Mouse (Mus musculus): Measurements from ENCODE around the gene Adam23.

The Adam23 gene

DNA sequence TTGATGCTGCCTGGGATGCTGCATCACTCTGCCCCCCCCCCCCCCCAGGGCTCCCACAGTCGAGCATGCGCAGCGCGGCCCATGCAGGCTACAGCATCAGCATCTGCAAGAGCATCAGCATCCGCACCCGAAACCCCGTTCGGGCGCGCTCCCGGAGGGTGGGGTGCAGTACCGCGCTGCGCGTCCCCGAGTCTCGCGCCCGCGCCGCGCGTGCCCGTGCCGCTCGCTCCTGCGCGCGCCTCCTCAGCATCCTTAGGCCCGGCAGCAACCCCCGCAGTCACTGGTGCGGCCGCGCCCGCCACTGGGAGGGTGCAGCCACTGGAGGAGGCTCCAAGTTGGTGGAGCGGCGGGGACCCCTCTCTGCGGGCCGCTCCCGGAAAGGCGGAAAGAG lies at the start of gene Adam23:
TSS of gene Adam23 (plus strand) at position 236 of the 391 bp plus-strand sequence.
- peak; percentile 79 to 91 for DNase-seq (ENCODE audit: low spot score in 2 of 2)

DNA sequence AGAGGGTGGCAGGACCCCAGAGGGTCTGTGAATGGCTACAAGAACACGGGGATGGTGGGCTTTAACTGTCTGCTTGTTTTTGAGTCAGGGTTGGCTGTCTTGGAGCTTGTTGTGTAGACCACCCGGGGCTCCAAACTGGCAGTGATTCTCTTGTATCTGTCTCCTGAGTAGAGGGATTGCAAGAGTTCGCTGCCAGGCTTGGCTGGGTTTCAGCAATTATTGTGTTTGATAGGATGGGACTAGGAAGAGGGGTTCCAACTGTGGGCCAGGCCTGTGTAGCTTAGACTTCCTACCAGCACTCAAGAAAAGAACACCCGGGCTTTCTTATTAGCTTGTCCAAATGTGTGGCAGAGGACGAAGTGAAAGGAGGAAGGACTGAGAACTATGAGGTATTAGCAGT lies 44.6 kb upstream of the Adam23 start:
- no peak for DNase-seq (ENCODE audit: low spot score in 2 of 2)

- peak in 1 of 2 experiments; percentile 25 for DNase-seq (ENCODE audit: low spot score in 2 of 2)
Observed at GRCm38 (mm10) chr1:63403601-63404000, 42.1 kb upstream of the Adam23 start.

DNA sequence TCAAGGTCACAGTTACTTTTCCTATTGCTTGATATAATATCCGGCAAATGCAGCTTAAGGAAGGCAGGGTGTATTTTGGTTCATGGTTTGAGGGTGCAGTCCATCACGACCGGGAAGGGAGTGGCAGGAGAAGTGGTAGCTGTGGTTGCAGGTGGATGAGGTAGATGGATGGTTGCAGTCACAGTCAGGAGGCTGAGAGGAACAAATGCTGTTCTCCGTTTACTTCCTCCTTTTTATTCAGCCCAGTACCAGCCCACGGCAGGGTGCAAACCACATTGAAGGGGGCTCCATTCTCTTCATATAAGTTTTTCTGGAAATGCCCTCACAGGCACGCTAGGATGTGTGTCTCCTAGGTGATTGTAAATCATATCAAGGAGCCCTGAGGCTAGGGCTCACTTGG lies 37.3 kb upstream of the Adam23 start:
- no peak for DNase-seq (ENCODE audit: low spot score in 2 of 2)

GRCm38 (mm10) chr1:63418491-63418890 lies 27.2 kb upstream of the Adam23 start:
- no peak for DNase-seq (ENCODE audit: low spot score in 2 of 2)

DNA sequence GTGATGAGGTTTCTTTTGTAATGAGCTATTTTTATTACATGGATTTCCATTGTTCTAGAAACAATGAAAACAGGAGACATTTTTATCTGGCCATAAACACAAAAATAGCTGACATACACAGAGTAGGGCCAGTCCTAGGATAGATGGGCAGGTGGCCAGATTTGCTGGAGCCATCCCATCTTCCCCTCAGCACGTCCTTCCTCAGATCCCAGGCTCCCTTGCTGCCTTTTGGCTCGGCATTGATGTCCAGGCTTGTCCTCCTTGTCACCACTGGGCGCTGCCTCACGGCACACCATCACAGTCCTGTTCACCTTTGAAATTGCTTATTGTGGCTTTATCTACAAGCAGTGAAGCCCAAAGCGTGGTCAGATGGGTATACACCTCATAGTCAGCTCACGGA lies 15.0 kb upstream of the Adam23 start:
- DNase-seq (ENCODE audit: low spot score in 2 of 2), result no peak

- no peak for DNase-seq (ENCODE audit: low spot score in 2 of 2)
Observed at GRCm38 (mm10) chr1:63431166-63431565, 14.5 kb upstream of the Adam23 start.

DNA sequence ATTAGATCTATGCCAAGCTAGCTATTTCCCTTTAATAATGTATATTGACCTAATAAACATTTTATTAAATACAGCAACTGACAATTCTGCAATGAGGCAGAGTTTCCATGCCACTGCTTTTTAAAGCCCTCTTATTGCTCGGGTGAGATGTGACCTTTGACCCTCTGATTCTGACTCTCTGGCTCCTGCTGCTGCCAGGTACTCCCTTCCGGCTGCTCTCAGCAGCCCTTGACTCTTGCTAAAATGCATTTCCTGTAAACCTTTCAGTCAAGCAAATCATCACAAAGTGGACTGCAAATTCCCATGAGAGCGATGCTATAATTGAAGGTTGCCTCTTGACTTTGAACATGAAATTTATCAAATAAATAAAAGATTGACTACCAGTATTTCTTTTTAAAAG lies 13.8 kb upstream of the Adam23 start:
- DNase-seq (ENCODE audit: low spot score in 2 of 2), result no peak

DNA sequence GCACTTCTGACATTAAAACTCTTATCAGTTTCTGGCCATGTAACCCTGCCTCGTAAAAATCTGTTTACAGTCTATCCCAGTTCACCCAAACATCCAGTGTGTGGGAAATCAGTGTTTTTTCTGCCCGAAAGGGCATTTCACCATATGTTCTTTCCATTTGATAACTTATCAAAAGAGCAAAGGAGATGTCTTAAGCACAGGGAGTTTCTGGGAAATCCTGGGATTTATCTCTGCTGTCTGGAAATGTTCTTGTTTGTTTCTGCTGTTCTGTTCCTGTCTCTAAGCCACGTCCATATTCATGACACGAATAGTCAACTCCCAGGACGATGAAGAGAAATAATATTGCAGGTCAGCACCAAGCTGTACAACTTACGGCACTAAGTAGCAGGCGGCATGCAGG lies 11.6 kb upstream of the Adam23 start:
- no peak for DNase-seq (ENCODE audit: low spot score in 2 of 2)

GRCm38 (mm10) chr1:63437529-63437928 lies 8.2 kb upstream of the Adam23 start:
- no peak for DNase-seq (ENCODE audit: low spot score in 2 of 2)

DNA sequence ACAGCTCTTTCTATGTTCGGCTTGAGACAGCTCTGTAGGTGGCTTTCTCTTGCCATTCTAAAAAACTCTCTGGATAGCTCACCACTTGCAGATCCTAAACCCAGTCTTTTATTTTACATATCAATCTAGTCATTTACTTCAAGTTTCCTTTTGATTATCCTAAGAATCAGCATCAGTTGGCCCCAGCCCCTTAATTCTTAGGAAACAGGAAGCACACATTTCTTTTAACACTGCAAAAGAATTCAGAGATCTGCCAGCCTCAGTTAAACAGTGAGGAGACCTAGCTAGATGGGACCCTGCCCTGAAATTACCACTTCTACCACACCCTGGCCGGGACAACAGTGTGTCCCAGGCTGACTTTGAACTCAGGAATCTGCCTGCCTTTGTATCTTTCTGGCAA lies 3.5 kb upstream of the Adam23 start:
- DNase-seq (ENCODE audit: low spot score in 2 of 2), result no peak

GRCm38 (mm10) chr1:63442616-63443015 lies 3.1 kb upstream of the Adam23 start:
- DNase-seq (ENCODE audit: low spot score in 2 of 2), result no peak

DNA sequence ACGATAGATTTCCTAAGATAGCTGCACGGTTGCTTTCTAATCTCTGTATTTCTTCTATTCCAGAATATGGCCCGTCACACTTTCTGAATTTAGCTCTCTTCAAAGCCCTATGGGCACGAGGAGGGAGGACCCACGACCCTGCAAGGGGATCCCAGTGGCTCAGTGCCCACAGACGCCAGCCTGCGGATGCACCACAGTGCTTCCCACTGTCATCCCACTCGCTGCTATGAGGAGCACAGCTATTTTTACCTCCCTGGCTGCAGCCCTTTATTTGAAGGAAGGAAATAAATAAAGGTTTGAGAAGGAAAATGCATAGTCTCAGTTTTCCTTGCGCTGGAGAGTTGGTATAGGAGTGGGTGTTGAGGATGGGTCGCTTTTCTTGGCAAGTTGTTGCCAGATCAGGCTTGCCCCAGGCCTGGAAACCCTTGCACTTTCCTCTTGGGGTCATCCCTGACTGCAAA lies 512 bp upstream of the Adam23 start:
- peak; percentile 66 to 80 for DNase-seq (ENCODE audit: low spot score in 2 of 2)

GRCm38 (mm10) chr1:63446047-63446704 lies 485 bp downstream of the Adam23 start:
- peak in 1 of 2 experiments; percentile 55 for DNase-seq (ENCODE audit: low spot score in 2 of 2)

DNA sequence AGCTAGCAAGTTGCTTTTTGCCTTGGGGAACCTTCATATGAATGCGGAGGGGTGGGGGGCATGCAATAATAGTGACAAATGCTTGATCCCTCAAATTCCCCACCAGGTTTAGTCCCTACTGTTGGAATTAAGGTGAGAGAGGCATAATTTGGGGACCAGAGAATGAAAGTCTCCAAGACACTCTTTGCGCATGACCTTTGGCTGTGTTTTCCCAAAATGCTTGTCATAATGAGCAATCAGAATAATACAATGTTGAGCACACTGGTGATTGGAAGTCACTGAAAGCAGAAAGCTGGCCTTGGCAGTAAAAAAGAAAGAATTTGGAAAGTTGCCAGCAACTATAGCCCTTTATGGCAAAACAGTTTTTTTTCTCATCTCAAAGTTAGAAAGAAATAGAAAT lies 1.0 kb downstream of the Adam23 start:
- DNase-seq (ENCODE audit: low spot score in 2 of 2), result no peak

- DNase-seq (ENCODE audit: low spot score in 2 of 2), result no peak
Observed at GRCm38 (mm10) chr1:63450091-63450490, 4.4 kb downstream of the Adam23 start.

- no peak for DNase-seq (ENCODE audit: low spot score in 2 of 2)
Observed at GRCm38 (mm10) chr1:63453332-63453887, 7.7 kb downstream of the Adam23 start.

DNA sequence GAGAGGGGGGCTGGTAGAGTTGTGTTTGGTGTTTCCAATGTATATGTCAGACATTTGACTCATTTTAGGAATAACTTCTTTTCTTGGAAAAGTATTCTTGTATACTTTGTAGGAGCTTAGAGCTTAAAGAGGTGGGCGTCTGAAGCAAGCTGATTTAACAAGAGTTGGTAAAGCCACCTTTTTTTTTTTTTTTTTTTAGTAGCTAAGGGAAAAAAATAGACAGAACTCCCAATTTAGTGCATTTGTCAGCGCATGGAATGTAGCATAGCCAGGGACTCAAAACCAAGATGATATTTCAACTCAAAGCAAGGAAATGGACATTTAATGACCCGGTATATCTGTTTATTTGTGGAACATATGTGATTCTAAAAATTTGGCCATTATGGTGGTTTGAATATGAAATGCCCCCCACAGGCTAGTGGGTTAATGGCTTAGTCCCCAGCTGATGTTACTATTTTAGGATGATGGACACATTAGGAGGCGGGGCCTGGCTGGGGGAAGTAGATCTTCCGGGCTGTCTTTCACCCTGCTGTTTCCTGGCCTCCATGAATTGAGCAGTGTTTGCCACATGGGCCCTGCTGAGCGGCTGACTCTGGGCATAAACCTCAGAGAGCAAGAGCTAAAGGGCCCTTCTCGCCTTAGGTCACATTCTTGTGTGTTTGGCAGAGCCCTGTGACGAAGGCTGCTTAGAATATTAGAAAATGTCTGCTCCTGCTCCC lies 12.3 kb downstream of the Adam23 start:
- DNase-seq (ENCODE audit: low spot score in 2 of 2), result peak in 1 of 2 experiments; percentile 58

DNA sequence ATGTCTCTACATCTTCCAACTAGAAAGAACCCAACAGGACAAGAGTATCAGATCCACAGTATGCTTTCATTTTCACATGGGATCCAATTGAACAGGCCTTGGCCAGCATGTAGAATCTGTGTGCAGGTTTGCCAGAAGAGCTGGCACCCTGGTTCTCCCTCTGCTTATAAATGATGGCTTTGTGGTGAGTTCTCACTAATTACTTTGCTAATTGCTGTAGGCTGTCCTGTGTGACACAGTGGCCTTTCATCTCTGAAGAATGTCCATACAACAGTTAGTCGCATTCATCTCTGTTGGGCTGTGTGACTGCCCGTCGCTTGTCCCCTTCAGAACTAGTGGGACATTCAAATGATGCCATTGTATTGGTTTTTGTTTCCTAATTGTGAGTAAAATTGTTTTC lies 13.5 kb downstream of the Adam23 start:
- DNase-seq (ENCODE audit: low spot score in 2 of 2), result no peak

DNA sequence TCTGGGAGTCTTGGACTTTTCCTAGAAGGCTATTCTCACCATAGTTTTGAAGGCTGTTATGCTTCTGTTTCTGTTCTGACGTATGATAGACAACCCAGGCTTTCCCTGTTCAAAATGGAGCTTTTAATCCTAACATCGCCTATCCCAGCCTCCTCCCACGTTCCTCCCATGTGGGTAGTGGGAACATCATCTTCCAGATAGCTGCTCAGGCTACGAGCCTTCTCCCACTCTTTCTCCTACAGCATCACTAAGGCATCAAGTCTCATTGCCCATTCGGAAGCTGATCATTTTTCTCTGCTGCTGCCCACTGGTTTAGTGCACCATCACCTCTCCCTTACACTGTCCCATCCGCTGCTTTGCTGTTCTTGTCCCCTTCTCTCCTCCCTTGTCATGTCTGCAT lies 14.2 kb downstream of the Adam23 start:
- DNase-seq (ENCODE audit: low spot score in 2 of 2), result peak in 1 of 2 experiments; percentile 44

GRCm38 (mm10) chr1:63464441-63464840 lies 18.8 kb downstream of the Adam23 start:
- no peak for DNase-seq (ENCODE audit: low spot score in 2 of 2)

DNA sequence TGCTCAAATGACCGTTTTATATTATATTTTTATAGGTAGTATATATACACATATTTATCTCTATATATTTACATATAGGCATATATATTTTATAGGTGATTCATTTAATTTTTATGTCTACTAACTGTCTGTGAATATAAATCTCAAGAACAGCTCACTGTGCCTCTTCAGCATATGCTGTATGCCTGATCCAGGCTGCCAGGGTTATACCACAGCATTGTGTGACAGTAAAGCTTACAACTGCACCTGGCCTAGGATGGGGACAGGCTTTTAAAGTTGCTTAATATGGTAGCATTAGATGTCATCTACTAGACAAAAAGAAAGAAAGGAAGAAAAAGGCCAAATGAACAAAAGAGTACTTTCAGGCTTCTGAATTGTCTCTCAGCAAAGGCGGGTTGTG lies 27.6 kb downstream of the Adam23 start:
- DNase-seq (ENCODE audit: low spot score in 2 of 2), result no peak

GRCm38 (mm10) chr1:63473696-63474095 lies 28.0 kb downstream of the Adam23 start:
- no peak for DNase-seq (ENCODE audit: low spot score in 2 of 2)

All from frontal cortex, postnatal 36 days (tissue).